In the genomic region with DNA sequence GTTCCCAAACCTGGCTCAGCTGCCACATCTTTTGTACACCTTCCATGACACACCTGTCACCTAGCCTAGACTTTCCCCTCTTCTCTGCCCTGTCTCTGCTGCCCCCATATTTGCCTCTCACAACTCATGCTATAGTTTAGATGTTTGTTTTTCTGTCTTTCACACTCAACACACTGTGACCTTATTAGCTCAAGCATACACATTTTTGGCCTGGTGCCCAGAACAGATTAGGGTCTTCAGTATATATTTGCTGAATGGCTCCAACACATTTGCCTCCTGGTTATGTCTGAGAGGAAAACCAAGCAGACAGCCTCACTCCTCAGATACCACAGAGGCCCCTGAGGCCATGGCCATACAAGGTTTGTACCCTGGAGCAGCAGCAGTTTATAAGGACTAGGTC, we compare ENCODE assay signal across 25 mouse cellular contexts.
A peak's percentile ranks its signal among the peaks of the same experiment; 100 is the strongest.
DNase-seq lines count a peak whose midpoint lies in the region; ATAC-seq lines count a peak whose summit lies in the region.
"Had no signal": no experiment of that assay in that cellular context is flagged by ENCODE, and none has a peak within 500 bp of the region (broad histone marks: within the 10 kb centered on the region; RNA-seq: fewer than 3 reads in every experiment).

No protein-coding gene starts in this region.

- peaks cover 12% of the 10 kb centered on the region for H3K4me1 ChIP-seq in forebrain, embryonic 14.5 days (ENCODE audit: control insufficient read depth, insufficient read depth, low read length)
- peaks cover 4% of the 10 kb centered on the region for H3K4me1 ChIP-seq in forebrain, embryonic 11.5 days (replicated peaks; ENCODE audit: control insufficient read depth, insufficient read depth, low read length)
- H3K4me1 ChIP-seq in midbrain, embryonic 14.5 days (ENCODE audit: control insufficient read depth, insufficient read depth, low read length): peaks cover 22% of the 10 kb centered on the region
- H3K4me1 ChIP-seq in midbrain, embryonic 16.5 days (ENCODE audit: control insufficient read depth, insufficient read depth, low read length): 0 out of 2 replicates have a peak, but pooled peaks cover 8% of the 10 kb centered on the region
- H3K4me1 ChIP-seq: limb, embryonic 12.5 days; liver, embryonic 12.5 days had no signal

- intact Hi-C loops in left cerebral cortex, postnatal 4 days (cut with DNase I): no loop called here
- intact Hi-C loops in left cerebral cortex, postnatal 10 days (cut with DNase I): no loop called here

- H3K9me3 ChIP-seq in forebrain, embryonic 14.5 days (replicated peaks; ENCODE audit: control insufficient read depth, low read length): no peaks in the 10 kb centered on the region
- H3K9me3 ChIP-seq in forebrain, embryonic 11.5 days (ENCODE audit: control insufficient read depth, low read length): no peaks in the 10 kb centered on the region
- H3K9me3 ChIP-seq in midbrain, embryonic 14.5 days (ENCODE audit: control insufficient read depth, low read length): no peaks in the 10 kb centered on the region
- H3K9me3 ChIP-seq in midbrain, embryonic 16.5 days (replicated peaks; ENCODE audit: control insufficient read depth, low read length, poor library complexity, severe bottlenecking): no peaks in the 10 kb centered on the region
- H3K9me3 ChIP-seq: embryonic facial prominence, embryonic 13.5 days; heart, embryonic 10.5 days; hindbrain, embryonic 10.5 days; limb, embryonic 12.5 days; liver, embryonic 12.5 days; midbrain, embryonic 12.5 days; neural tube, embryonic 13.5 days had no signal

- no peak overlapping the region for H3K4me3 ChIP-seq in forebrain, embryonic 14.5 days (ENCODE audit: low read depth, low read length)
- no peak overlapping the region for H3K4me3 ChIP-seq in forebrain, embryonic 11.5 days (ENCODE audit: low read depth, low read length)
- no peak overlapping the region for H3K4me3 ChIP-seq in midbrain, embryonic 14.5 days (replicated peaks; ENCODE audit: low read depth, low read length)
- H3K4me3 ChIP-seq in midbrain, embryonic 16.5 days (ENCODE audit: low read depth, low read length): no peak overlapping the region
- H3K4me3 ChIP-seq: embryonic facial prominence, embryonic 13.5 days; heart, embryonic 10.5 days; hindbrain, embryonic 10.5 days; limb, embryonic 12.5 days; liver, embryonic 12.5 days; midbrain, embryonic 12.5 days; myocyte; neural tube, embryonic 13.5 days had no signal

- peak; percentile 64 for DNase-seq in forebrain, embryonic 14.5 days (ENCODE audit: low spot score)
- DNase-seq in forebrain, embryonic 11.5 days (ENCODE audit: low spot score): no peak
- DNase-seq in left cerebral cortex, postnatal 4 days: peak; percentile 38
- no peak for DNase-seq in left cerebral cortex, postnatal 10 days (ENCODE audit: extremely low spot score in 1 of 2, low spot score in 2 of 2)
- peak; percentile 70 for DNase-seq in midbrain, embryonic 14.5 days
- peak; percentile 28 for DNase-seq in retina, postnatal 7 days (ENCODE audit: low read depth, low spot score)
- DNase-seq in gastrocnemius, postnatal 4 days (ENCODE audit: low spot score in 2 of 2): no peak
- DNase-seq: cerebellum, adult 11-12 months; cerebellum, postnatal 25 days; forebrain, postnatal 0 days; gastrocnemius, postnatal 36 days; kidney, adult 8-10 months; kidney, postnatal 14 days; lung, adult 18-20 months had no signal

- H3K27me3 ChIP-seq in forebrain, embryonic 14.5 days (replicated peaks; ENCODE audit: control insufficient read depth, insufficient read depth, low read length): no peaks in the 10 kb centered on the region
- H3K27me3 ChIP-seq in forebrain, embryonic 11.5 days (ENCODE audit: control insufficient read depth, insufficient read depth, low read length): no peaks in the 10 kb centered on the region
- H3K27me3 ChIP-seq in midbrain, embryonic 14.5 days (ENCODE audit: control insufficient read depth, insufficient read depth, low read length): peaks cover 7% of the 10 kb centered on the region; the same call in 1 of the 2 replicates
- no peaks in the 10 kb centered on the region for H3K27me3 ChIP-seq in midbrain, embryonic 16.5 days (ENCODE audit: control insufficient read depth, insufficient read depth, low read depth, low read length)
- H3K27me3 ChIP-seq: limb, embryonic 12.5 days; liver, embryonic 12.5 days had no signal

- no peak overlapping the region for H3K9ac ChIP-seq in forebrain, embryonic 14.5 days (ENCODE audit: low read length)
- H3K9ac ChIP-seq in forebrain, embryonic 11.5 days (ENCODE audit: low read length): no peak overlapping the region
- no peak overlapping the region for H3K9ac ChIP-seq in midbrain, embryonic 14.5 days (replicated peaks; ENCODE audit: low read length)
- no peak overlapping the region for H3K9ac ChIP-seq in midbrain, embryonic 16.5 days (ENCODE audit: low read depth, low read length)
- H3K9ac ChIP-seq: embryonic facial prominence, embryonic 13.5 days; forebrain, postnatal 0 days; limb, embryonic 12.5 days; liver, embryonic 12.5 days; midbrain, embryonic 12.5 days; neural tube, embryonic 13.5 days had no signal

- H3K4me2 ChIP-seq in forebrain, embryonic 14.5 days (ENCODE audit: low read length): no peak overlapping the region
- no peak overlapping the region for H3K4me2 ChIP-seq in forebrain, embryonic 11.5 days (ENCODE audit: low read depth, low read length, severe bottlenecking)
- H3K4me2 ChIP-seq in midbrain, embryonic 14.5 days (ENCODE audit: low read length): no peak overlapping the region
- no peak overlapping the region for H3K4me2 ChIP-seq in midbrain, embryonic 16.5 days (ENCODE audit: low read length)
- H3K4me2 ChIP-seq: embryonic facial prominence, embryonic 13.5 days; limb, embryonic 12.5 days; liver, embryonic 12.5 days; midbrain, embryonic 12.5 days; neural tube, embryonic 13.5 days had no signal

- H3K27ac ChIP-seq in forebrain, embryonic 14.5 days (ENCODE audit: low read depth, low read length): no peak overlapping the region
- no peak overlapping the region for H3K27ac ChIP-seq in forebrain, embryonic 11.5 days (ENCODE audit: low read depth, low read length)
- H3K27ac ChIP-seq in midbrain, embryonic 14.5 days (replicated peaks; ENCODE audit: low read depth, low read length): no peak overlapping the region
- H3K27ac ChIP-seq in midbrain, embryonic 16.5 days (ENCODE audit: low read length): no peak overlapping the region
- H3K27ac ChIP-seq: embryonic facial prominence, embryonic 13.5 days; heart, embryonic 10.5 days; hindbrain, embryonic 10.5 days; limb, embryonic 12.5 days; liver, embryonic 12.5 days; midbrain, embryonic 12.5 days; neural tube, embryonic 13.5 days had no signal

- no peaks in the 10 kb centered on the region for H3K36me3 ChIP-seq in forebrain, embryonic 14.5 days (ENCODE audit: control insufficient read depth, insufficient read depth, low read length)
- no peaks in the 10 kb centered on the region for H3K36me3 ChIP-seq in forebrain, embryonic 11.5 days (ENCODE audit: control insufficient read depth, insufficient read depth, low read length)
- H3K36me3 ChIP-seq in midbrain, embryonic 14.5 days (ENCODE audit: control insufficient read depth, insufficient read depth, low read length): no peaks in the 10 kb centered on the region
- H3K36me3 ChIP-seq in midbrain, embryonic 16.5 days (ENCODE audit: control insufficient read depth, insufficient read depth, low read length): no peaks in the 10 kb centered on the region
- H3K36me3 ChIP-seq: embryonic facial prominence, embryonic 13.5 days; heart, embryonic 10.5 days; hindbrain, embryonic 10.5 days; limb, embryonic 12.5 days; liver, embryonic 12.5 days; midbrain, embryonic 12.5 days; neural tube, embryonic 13.5 days had no signal

- no peak for ATAC-seq in forebrain, embryonic 14.5 days
- no peak for ATAC-seq in forebrain, embryonic 11.5 days (replicated peaks; ENCODE audit: low FRiP score)
- ATAC-seq in midbrain, embryonic 14.5 days (ENCODE audit: low FRiP score, low TSS enrichment): no peak
- ATAC-seq in midbrain, embryonic 16.5 days: no peak
- ATAC-seq: forebrain, postnatal 0 days; inflammation-experienced regulatory T-cells, adult 6 months; liver, embryonic 12.5 days; Patski had no signal

Comparison
In these comparisons a context has a peak if more than half of its experiments do, and no peak if none do; other contexts are left out.
1. DNase-seq: peak in forebrain, embryonic 14.5 days (single experiment), left cerebral cortex, postnatal 4 days (single experiment), midbrain, embryonic 14.5 days (single experiment) and retina, postnatal 7 days (single experiment); none in forebrain, embryonic 11.5 days (single experiment), left cerebral cortex, postnatal 10 days (0 of 2) and gastrocnemius, postnatal 4 days (0 of 2).